Comparison of ENCODE assay signal across 8 mouse cellular contexts in genomic region chr1:177322745-177323299, GRCm38 (mm10).
A peak's percentile ranks its signal among the peaks of the same experiment; 100 is the strongest.
DNase-seq lines count a peak whose midpoint lies in the region; ATAC-seq and TF ChIP-seq lines count a peak whose summit lies in the region.

No protein-coding gene starts in this region.

- peaks cover 12% of the 10 kb centered on the region for H3K4me1 ChIP-seq in spleen, adult 2 months (ENCODE audit: control insufficient read depth, insufficient read depth, insufficient read length)
- peaks cover 0 to 3% of the 10 kb centered on the region in 2 experiments; a peak in 1 of 4 replicates for H3K4me1 ChIP-seq in heart, embryonic 14.5 days (ENCODE audit: control insufficient read depth in 2 of 2, insufficient read depth in 2 of 2, low read length in 2 of 2)
- 0 out of 2 replicates have a peak, but pooled peaks cover 5% of the 10 kb centered on the region for H3K4me1 ChIP-seq in limb, embryonic 14.5 days (ENCODE audit: control insufficient read depth, insufficient read depth, low read length)

- H3K79me2 ChIP-seq in myocyte (ENCODE audit: control insufficient read depth, insufficient read depth) = no peaks in the 10 kb centered on the region

- H3K36me3 ChIP-seq in spleen, adult 2 months (ENCODE audit: control insufficient read depth, insufficient read depth, low read length) = no peaks in the 10 kb centered on the region
- H3K36me3 ChIP-seq in heart, embryonic 14.5 days (ENCODE audit: control insufficient read depth, insufficient read depth, low read length) = no peaks in the 10 kb centered on the region
- H3K36me3 ChIP-seq in limb, embryonic 14.5 days (ENCODE audit: control insufficient read depth, insufficient read depth, low read length) = no peaks in the 10 kb centered on the region
- no peaks in the 10 kb centered on the region for H3K36me3 ChIP-seq in myocyte (ENCODE audit: control insufficient read depth, insufficient read depth)

- H3K9ac ChIP-seq in heart, embryonic 14.5 days (ENCODE audit: low read length) = peak overlapping the region; percentile 63
- peak overlapping the region; percentile 49 for H3K9ac ChIP-seq in limb, embryonic 14.5 days (ENCODE audit: low read depth, low read length, severe bottlenecking)

- peak overlapping the region; percentile 57 for H3K4me3 ChIP-seq in spleen, adult 2 months (ENCODE audit: extremely low read depth, insufficient read depth, insufficient read length)
- peak overlapping the region; percentile 50 to 53 for H3K4me3 ChIP-seq in heart, embryonic 14.5 days (ENCODE audit: control insufficient read depth in 1 of 2, insufficient read depth in 1 of 2, low read depth in 1 of 2, low read length in 2 of 2)
- H3K4me3 ChIP-seq in limb, embryonic 14.5 days (replicated peaks; ENCODE audit: low read length) = peak overlapping the region; percentile 42
- no peak overlapping the region for H3K4me3 ChIP-seq in myocyte

- DNase-seq in spleen, adult 2 months (ENCODE audit: low read depth in 1 of 2, low spot score in 2 of 2) = no peak
- no peak for DNase-seq in spleen, adult 12 weeks (ENCODE audit: low spot score)
- peak; percentile 58 to 60 for DNase-seq in cerebellum, postnatal 10 days
- DNase-seq in limb, embryonic 14.5 days (ENCODE audit: low spot score) = no peak
- no peak for DNase-seq in gastrocnemius, adult 18-20 months (ENCODE audit: low spot score)
- no peak for DNase-seq in natural killer cell, adult 2 months (ENCODE audit: low spot score in 2 of 2)

- 0 out of 2 replicates have a peak, but pooled peaks cover 1% of the 10 kb centered on the region for H3K27me3 ChIP-seq in spleen, adult 2 months (ENCODE audit: control insufficient read depth, insufficient read depth, low read length)
- no peaks in the 10 kb centered on the region for H3K27me3 ChIP-seq in heart, embryonic 14.5 days (ENCODE audit: control insufficient read depth, insufficient read depth, low read length)
- H3K27me3 ChIP-seq in limb, embryonic 14.5 days (ENCODE audit: control insufficient read depth, insufficient read depth, low read length) = peaks cover 12% of the 10 kb centered on the region
- no peaks in the 10 kb centered on the region for H3K27me3 ChIP-seq in myocyte (ENCODE audit: control insufficient read depth, insufficient read depth, insufficient read length)

- peak overlapping the region; percentile 96 for H3K4me2 ChIP-seq in heart, embryonic 14.5 days (ENCODE audit: low read length)
- peak overlapping the region; percentile 89 for H3K4me2 ChIP-seq in limb, embryonic 14.5 days (replicated peaks; ENCODE audit: low read depth, low read length, severe bottlenecking)
- peak overlapping the region; percentile 64 for H3K4me2 ChIP-seq in myocyte (ENCODE audit: low read depth)

- no peak overlapping the region for H3ac ChIP-seq in myocyte (ENCODE audit: control insufficient read depth, insufficient read length)

- TF ChIP-seq POLR2A in spleen, adult 2 months (IDR thresholded peaks at IDR 0.05; ENCODE audit: low read depth, low read length) = no peak
- no peak for TF ChIP-seq POLR2A in limb, embryonic 14.5 days (IDR thresholded peaks at IDR 0.05; ENCODE audit: borderline replicate concordance, extremely low read depth, insufficient read depth, insufficient read length)
- no peak for TF ChIP-seq POLR2A in myocyte (IDR thresholded peaks at IDR 0.05; ENCODE audit: insufficient read length, low read depth)

- no peak for TF ChIP-seq CTCF in spleen, adult 2 months (IDR thresholded peaks at IDR 0.05; ENCODE audit: extremely low read depth, insufficient read depth, insufficient read length, insufficient replicate concordance)

- 5% methylated on average over 40 of the region's 40 CpGs for WGBS in spleen, adult 2 months
- under 1% methylated on average over 40 of the region's 40 CpGs for WGBS in heart, embryonic 14.5 days
- WGBS in limb, embryonic 14.5 days = under 1% methylated on average over 40 of the region's 40 CpGs

- no peak for ATAC-seq in heart, embryonic 14.5 days (ENCODE audit: insufficient number of reproducible peaks, insufficient read depth, low FRiP score, low read depth)
- peak; percentile 47; the same call in 1 of the 2 replicates for ATAC-seq in limb, embryonic 14.5 days (ENCODE audit: low FRiP score, low read depth)

- no peaks in the 10 kb centered on the region for H3K9me3 ChIP-seq in heart, embryonic 14.5 days (ENCODE audit: control insufficient read depth, low read length)
- no peaks in the 10 kb centered on the region for H3K9me3 ChIP-seq in limb, embryonic 14.5 days (ENCODE audit: control insufficient read depth, low read length)

- H3K27ac ChIP-seq in spleen, adult 2 months (ENCODE audit: insufficient read depth, low read length) = no peak overlapping the region
- H3K27ac ChIP-seq in heart, embryonic 14.5 days (replicated peaks in 1 of 2; ENCODE audit: control insufficient read depth in 1 of 2, insufficient read depth in 1 of 2, low read depth in 2 of 2, low read length in 2 of 2) = no peak overlapping the region
- no peak overlapping the region for H3K27ac ChIP-seq in limb, embryonic 14.5 days (replicated peaks; ENCODE audit: low read depth, low read length)

TF ChIP-seq in myocyte, 11 proteins besides CTCF, POLR2A, EP300 and RAD21:
- TF ChIP-seq E2F4 (IDR thresholded peaks at IDR 0.05; ENCODE audit: insufficient read depth) (no peak), REST (IDR thresholded peaks at IDR 0.05; ENCODE audit: insufficient read depth, insufficient read length) (no peak), MYOD1 (IDR thresholded peaks at IDR 0.05; ENCODE audit: control insufficient read depth in 1 of 3, insufficient read length in 2 of 3, low read depth in 2 of 3) (no peak)
TF ChIP-seq in myocyte: peak in this region for 0.

Comparison
In these comparisons a context has a peak if more than half of its experiments do, and no peak if none do; other contexts are left out.
1. DNase-seq: peak in cerebellum, postnatal 10 days (2 of 2); none in spleen, adult 2 months (0 of 2), spleen, adult 12 weeks (single experiment), limb, embryonic 14.5 days (single experiment), gastrocnemius, adult 18-20 months (single experiment) and natural killer cell, adult 2 months (0 of 2).
2. Peak in every context shown above with its lines, with median percentiles within 50 percentile points of each other: H3K4me2 ChIP-seq.